Mouse (Mus musculus) myocyte (in vitro differentiated cells): ENCODE data around the gene Twsg1. TPM values are rescaled to one million over a fixed set of nuclear protein-coding genes. Genes with fewer than 3 reads are reported as not detected.

Experiments used
- H3K27me3 ChIP-seq: one replicate; pipeline ENCODE4 v1.6.1; 2011; ENCODE audit not compliant: control insufficient read depth, insufficient read depth, insufficient read length
- H3K36me3 ChIP-seq: one replicate; pipeline ENCODE4 v1.6.1; 2011; ENCODE audit not compliant: control insufficient read depth, insufficient read depth
- H3K4me2 ChIP-seq: one replicate; pipeline ENCODE4 v1.6.1; 2011; ENCODE audit warnings: low read depth, control low read depth
- H3K4me3 ChIP-seq: one replicate; pipeline ENCODE4 v1.5.1; 2011; ENCODE audit warnings: mild to moderate bottlenecking, control low read depth, moderate library complexity
- H3K79me2 ChIP-seq: one replicate; pipeline ENCODE4 v1.6.1; 2011; ENCODE audit not compliant: control insufficient read depth, insufficient read depth
- H3ac ChIP-seq: one replicate; pipeline ENCODE4 v1.6.1; 2011; ENCODE audit not compliant: control insufficient read depth, insufficient read length
- CEBPB ChIP-seq: IDR thresholded peaks from 2 replicates; pipeline ENCODE4 v1.6.1; 2011; ENCODE audit warnings: mild to moderate bottlenecking, moderate library complexity; ENCODE audit not compliant: poor library complexity, insufficient read depth, severe bottlenecking
- E2F4 ChIP-seq: IDR thresholded peaks from one replicate; pipeline ENCODE4 v1.6.1; 2011; ENCODE audit warnings: mild to moderate bottlenecking, control low read depth, moderate library complexity; ENCODE audit not compliant: insufficient read depth
- MAX ChIP-seq: IDR thresholded peaks from one replicate; pipeline ENCODE4 v1.6.1; 2011; ENCODE audit warnings: low read depth, mild to moderate bottlenecking, control low read depth
- MYOD1 ChIP-seq, 3 experiments: IDR thresholded peaks; one replicate each; pipeline ENCODE4 v1.6.1; 2011; ENCODE audit warnings: control low read depth in 2 of 3, low read depth in 2 of 3, mild to moderate bottlenecking in 2 of 3, moderate library complexity in 1 of 3; ENCODE audit not compliant: insufficient read length in 2 of 3, control insufficient read depth in 1 of 3
- MYOG ChIP-seq, 3 experiments: IDR thresholded peaks; one replicate each; pipeline ENCODE4 v1.6.1; 2011; ENCODE audit warnings: control low read depth in 2 of 3, low read depth in 2 of 3, mild to moderate bottlenecking in 2 of 3; ENCODE audit not compliant: insufficient read length in 2 of 3, control insufficient read depth in 1 of 3, insufficient read depth in 1 of 3
- POLR2A ChIP-seq: IDR thresholded peaks from one replicate; pipeline ENCODE4 v1.6.1; 2011; ENCODE audit warnings: low read depth, mild to moderate bottlenecking, control low read depth, moderate library complexity; ENCODE audit not compliant: insufficient read length
- POLR2AphosphoS2 ChIP-seq: IDR thresholded peaks from one replicate; pipeline ENCODE4 v1.6.1; 2011; ENCODE audit warnings: low read depth, control low read depth; ENCODE audit not compliant: insufficient read length
- REST ChIP-seq: IDR thresholded peaks from one replicate; pipeline ENCODE4 v1.6.1; 2011; ENCODE audit warnings: mild to moderate bottlenecking, control low read depth, moderate library complexity; ENCODE audit not compliant: insufficient read depth, insufficient read length
- SRF ChIP-seq: IDR thresholded peaks from one replicate; pipeline ENCODE4 v1.6.1; 2011; ENCODE audit warnings: low read depth; ENCODE audit not compliant: control insufficient read depth, insufficient read length
- TCF12 ChIP-seq: IDR thresholded peaks from one replicate; pipeline ENCODE4 v1.6.1; 2011; ENCODE audit warnings: mild to moderate bottlenecking, control low read depth; ENCODE audit not compliant: poor library complexity, insufficient read depth, severe bottlenecking
- TCF3 ChIP-seq: IDR thresholded peaks from one replicate; pipeline ENCODE4 v1.6.1; 2011; ENCODE audit warnings: low read depth, control low read depth; ENCODE audit not compliant: insufficient read length
- USF1 ChIP-seq: IDR thresholded peaks from one replicate; pipeline ENCODE4 v1.6.1; 2011; ENCODE audit warnings: low read depth, mild to moderate bottlenecking, control low read depth, moderate library complexity
- polyA plus RNA-seq: library from polyadenylated mRNA; unstranded; fragments of >200 nt; fragmentation: generic; extraction: Trizol; gene quantifications from one replicate; pipeline ENCODE4 v1.2.1, GENCODE M21; 2012; ENCODE audit warnings: missing spikeins

Twsg1 gene
- polyA plus RNA-seq, 1 experiment = 9.0 TPM

- no peaks in the 10 kb centered on the region for H3K36me3 ChIP-seq
- H3K79me2 ChIP-seq = no peaks in the 10 kb centered on the region
- no peak overlapping the region for H3ac ChIP-seq
- no peaks in the 10 kb centered on the region for H3K27me3 ChIP-seq
- H3K4me2 ChIP-seq = no peak overlapping the region
- TF ChIP-seq MAX (no peak), MYOD1 (IDR thresholded peaks at IDR 0.05; ENCODE audit: control insufficient read depth in 1 of 3, insufficient read length in 2 of 3, low read depth in 2 of 3) (no peak), POLR2AphosphoS2 (no peak), REST (no peak), CEBPB (no peak), E2F4 (no peak), TCF12 (no peak), USF1 (no peak), SRF (no peak)
- no peak overlapping the region for H3K4me3 ChIP-seq
These were observed 20.7 kb downstream of the Twsg1 start for GRCm38 (mm10) chr17:65930158-65930826.

- Histone ChIP-seq H3K4me3 (no peak overlapping the region), H3K36me3 (no peaks in the 10 kb centered on the region), H3K27me3 (no peaks in the 10 kb centered on the region), H3K79me2 (no peaks in the 10 kb centered on the region), H3ac (no peak overlapping the region), H3K4me2 (no peak overlapping the region)
- no peak for TF ChIP-seq POLR2A
- no peak for TF ChIP-seq MYOG (IDR thresholded peaks at IDR 0.05; ENCODE audit: control insufficient read depth in 1 of 3, insufficient read depth in 1 of 3, insufficient read length in 2 of 3, low read depth in 2 of 3)
- no peak for TF ChIP-seq MYOD1 (IDR thresholded peaks at IDR 0.05; ENCODE audit: control insufficient read depth in 1 of 3, insufficient read length in 2 of 3, low read depth in 2 of 3)
- TF ChIP-seq E2F4 = no peak
- TF ChIP-seq REST = no peak
- TF ChIP-seq CEBPB = no peak
- no peak for TF ChIP-seq POLR2AphosphoS2
- no peak for TF ChIP-seq USF1
- no peak for TF ChIP-seq TCF3
- TF ChIP-seq SRF = no peak
- no peak for TF ChIP-seq TCF12
- TF ChIP-seq MAX = no peak
These were observed 21.6 kb downstream of the Twsg1 start for GRCm38 (mm10) chr17:65929319-65929978.

- no peak overlapping the region for H3K4me3 ChIP-seq
- no peak overlapping the region for H3K4me2 ChIP-seq
- H3K79me2 ChIP-seq = no peaks in the 10 kb centered on the region
- no peaks in the 10 kb centered on the region for H3K27me3 ChIP-seq
- H3K36me3 ChIP-seq = no peaks in the 10 kb centered on the region
- no peak for TF ChIP-seq USF1
- no peak overlapping the region for H3ac ChIP-seq
These were observed 23.9 kb downstream of the Twsg1 start for GRCm38 (mm10) chr17:65927077-65927476.

- no peak overlapping the region for H3K4me2 ChIP-seq
- no peaks in the 10 kb centered on the region for H3K36me3 ChIP-seq
- H3K4me3 ChIP-seq = no peak overlapping the region
- H3K27me3 ChIP-seq = no peaks in the 10 kb centered on the region
- no peak for TF ChIP-seq POLR2AphosphoS2
- TF ChIP-seq REST = no peak
- no peak for TF ChIP-seq SRF
- TF ChIP-seq MYOG (IDR thresholded peaks at IDR 0.05; ENCODE audit: control insufficient read depth in 1 of 3, insufficient read depth in 1 of 3, insufficient read length in 2 of 3, low read depth in 2 of 3) = no peak
- no peak for TF ChIP-seq USF1
- TF ChIP-seq TCF12 = no peak
- TF ChIP-seq MYOD1 (IDR thresholded peaks at IDR 0.05; ENCODE audit: control insufficient read depth in 1 of 3, insufficient read length in 2 of 3, low read depth in 2 of 3) = no peak
- no peak for TF ChIP-seq POLR2A
- no peak for TF ChIP-seq MAX
- no peak for TF ChIP-seq CEBPB
- TF ChIP-seq E2F4 = no peak
- no peak for TF ChIP-seq TCF3
- H3K79me2 ChIP-seq = no peaks in the 10 kb centered on the region
- no peak overlapping the region for H3ac ChIP-seq
These were observed 26.8 kb downstream of the Twsg1 start for GRCm38 (mm10) chr17:65924218-65924617.

GRCm38 (mm10) chr17:65921975-65922374, 29.1 kb downstream of the Twsg1 start:
- Histone ChIP-seq H3K36me3 (no peaks in the 10 kb centered on the region), H3K27me3 (no peaks in the 10 kb centered on the region), H3K4me3 (no peak overlapping the region), H3ac (no peak overlapping the region), H3K79me2 (no peaks in the 10 kb centered on the region), H3K4me2 (no peak overlapping the region)
- TF ChIP-seq USF1 = no peak
- TF ChIP-seq TCF12 = no peak
- TF ChIP-seq MAX = no peak
- no peak for TF ChIP-seq REST
- TF ChIP-seq MYOD1 (IDR thresholded peaks at IDR 0.05; ENCODE audit: control insufficient read depth in 1 of 3, insufficient read length in 2 of 3, low read depth in 2 of 3) = no peak
- TF ChIP-seq TCF3 = no peak
- no peak for TF ChIP-seq CEBPB
- no peak for TF ChIP-seq SRF
- no peak for TF ChIP-seq E2F4
- no peak for TF ChIP-seq POLR2A
- TF ChIP-seq POLR2AphosphoS2 = no peak
- TF ChIP-seq MYOG (IDR thresholded peaks at IDR 0.05; ENCODE audit: control insufficient read depth in 1 of 3, insufficient read depth in 1 of 3, insufficient read length in 2 of 3, low read depth in 2 of 3) = no peak
